Mouse (Mus musculus) cerebellum, adult 2 months (tissue): Measurements from ENCODE around the gene Atp6v0b.

Experiments
- CTCF ChIP-seq: fragments of 200-500 bp; IDR thresholded peaks from 2 replicates; pipeline ENCODE4 v1.5.1; 2011; ENCODE audit warnings: low read depth, mild to moderate bottlenecking, control low read depth, low read length, moderate library complexity, borderline replicate concordance; ENCODE audit not compliant: insufficient read depth
- POLR2A ChIP-seq: fragments of 200-500 bp; IDR thresholded peaks from 2 replicates; pipeline ENCODE4 v1.6.1; 2011; ENCODE audit warnings: low read length, control low read depth, borderline replicate concordance; ENCODE audit not compliant: insufficient read depth

GRCm38 (mm10) chr4:117872471-117872886 lies 14.7 kb downstream of the Atp6v0b start, which contains the start of gene Ccdc24:
- TF ChIP-seq CTCF = no peak
- TF ChIP-seq POLR2A = no peak
